Mouse (Mus musculus): ENCODE data around the gene Ugdh.

- TF ChIP-seq TAL1 (IDR thresholded peaks at IDR 0.05; ENCODE audit: low read length) (no peak), GATA1 (IDR thresholded peaks at IDR 0.05; ENCODE audit: low read length) (no peak)
Measured at GRCm38 (mm10) chr5:65446756-65447155, 11.0 kb upstream of the Ugdh start.

Measured in erythroblast, embryonic 14.5 days (primary cell).